In genomic region chr5:148619917-148620316, GRCm38 (mm10) we compare ENCODE assay signal across 12 mouse cellular contexts.
"Had no signal": no experiment of that assay in that cellular context is flagged by ENCODE, and none has a peak within 500 bp of the region (broad histone marks: within the 10 kb centered on the region; RNA-seq: fewer than 3 reads in every experiment).

No protein-coding gene starts in this region.

- DNase-seq: kidney, postnatal 36 days; layer of hippocampus, postnatal 36 days; lung, embryonic 14.5 days; right cerebral cortex, postnatal 14 days; thymus, adult 2 months; thymus, postnatal 36 days had no signal

- H3K36me3 ChIP-seq: limb, embryonic 15.5 days; liver, embryonic 12.5 days; midbrain, embryonic 12.5 days; stomach, embryonic 15.5 days had no signal

- H3K27me3 ChIP-seq: limb, embryonic 15.5 days; liver, embryonic 12.5 days; midbrain, embryonic 12.5 days; stomach, embryonic 15.5 days had no signal

- H3K4me2 ChIP-seq: limb, embryonic 15.5 days; liver, embryonic 12.5 days; lung, embryonic 14.5 days; midbrain, embryonic 12.5 days; stomach, embryonic 15.5 days had no signal

- H3K27ac ChIP-seq: kidney, postnatal 0 days; limb, embryonic 15.5 days; liver, embryonic 12.5 days; midbrain, embryonic 12.5 days; stomach, embryonic 15.5 days had no signal

- H3K4me1 ChIP-seq: liver, embryonic 12.5 days had no signal

- ATAC-seq: liver, embryonic 12.5 days; midbrain, embryonic 16.5 days had no signal

- H3K4me3 ChIP-seq: limb, embryonic 15.5 days; liver, embryonic 12.5 days; midbrain, embryonic 12.5 days; stomach, embryonic 15.5 days had no signal

- H3K9ac ChIP-seq: limb, embryonic 15.5 days; liver, embryonic 12.5 days; lung, embryonic 14.5 days; midbrain, embryonic 12.5 days; stomach, embryonic 15.5 days had no signal

- H3K9me3 ChIP-seq: limb, embryonic 15.5 days; midbrain, embryonic 12.5 days; stomach, embryonic 15.5 days had no signal
